Mouse (Mus musculus): ENCODE measurements around the gene Snorc. TPM values are rescaled to one million over a fixed set of nuclear protein-coding genes. Genes with fewer than 3 reads are reported as not detected.

Snorc gene
- total RNA-seq, 2 experiments from 2014 or later = not detected

GRCm38 (mm10) chr1:87509561-87510165 lies 39.6 kb downstream of the Snorc start, which contains the start of gene Neu2:
Gene Neu2 (plus strand): TSS chr1:87509889.
- peak in 1 of 2 experiments; percentile 15 for DNase-seq (ENCODE audit: low spot score in 2 of 2)

- peak in 1 of 2 experiments; percentile 36 for DNase-seq (ENCODE audit: low spot score in 2 of 2)
Measured at GRCm38 (mm10) chr1:87510166-87510691, 40.2 kb downstream of the Snorc start.

- no peak for DNase-seq (ENCODE audit: low spot score in 2 of 2)
Measured at GRCm38 (mm10) chr1:87510845-87511244, 40.8 kb downstream of the Snorc start.

- DNase-seq (ENCODE audit: low spot score in 2 of 2) = no peak
Measured at GRCm38 (mm10) chr1:87520467-87520866, 50.4 kb downstream of the Snorc start.

GRCm38 (mm10) chr1:87521523-87521922 lies 51.5 kb downstream of the Snorc start:
- no peak for DNase-seq (ENCODE audit: low spot score in 2 of 2)

- no peak for DNase-seq (ENCODE audit: low spot score in 2 of 2)
Measured at GRCm38 (mm10) chr1:87525041-87525440, 55.0 kb downstream of the Snorc start.

Other genes with a start within 250 kb of the Snorc start
- 10 to 100 TPM; 25.1 to 28.5 TPM for gene Efhd1, start 205.9 kb upstream of the Snorc start, total RNA-seq (2021)
- 10 to 100 TPM; 55.5 to 69.3 TPM for gene Gigyf2, start 143.3 kb upstream of the Snorc start, total RNA-seq (2021)
- gene Kcnj13, start 75.5 kb upstream of the Snorc start, total RNA-seq (2021) = under 1 TPM; 0.22 to 0.54 TPM
- 1 to 10 TPM; 3.4 to 3.8 TPM for gene Neu2, start 39.6 kb downstream of the Snorc start, total RNA-seq (2021)
- gene Ngef, start 103.6 kb downstream of the Snorc start, total RNA-seq (2021) = 1 to 10 TPM in 1 of 2 experiments, under 1 TPM in 1; 0.75 to 1.2 TPM
- 10 to 100 TPM; 13.3 to 19.3 TPM for gene Inpp5d, start 150.0 kb downstream of the Snorc start, total RNA-seq (2021)